16 mouse cellular contexts compared by ENCODE assay signal in the genomic region with DNA sequence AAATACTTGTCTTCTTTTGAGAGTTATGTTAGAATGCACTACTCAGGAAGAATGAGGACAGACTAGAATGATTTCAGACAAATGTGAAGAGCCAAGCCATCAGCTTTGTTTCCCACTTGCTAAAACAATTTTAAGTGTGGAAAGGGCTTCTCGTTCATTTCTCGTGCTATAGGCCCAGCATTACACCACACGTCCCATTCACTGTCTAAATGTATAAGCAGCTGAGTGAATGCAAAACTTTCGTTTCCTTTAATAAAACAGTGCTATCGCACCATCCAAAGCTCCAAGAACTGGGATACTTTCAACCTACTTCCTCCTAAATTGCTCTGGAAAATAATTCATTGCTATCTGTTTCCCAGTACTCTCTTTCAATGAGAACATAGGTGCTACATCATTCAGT.
"Had no signal": no experiment of that assay in that cellular context is flagged by ENCODE, and none has a peak within 500 bp of the region (broad histone marks: within the 10 kb centered on the region; RNA-seq: fewer than 3 reads in every experiment).

No protein-coding gene starts in this region.

- H3K36me3 ChIP-seq: neural tube, embryonic 13.5 days; neural tube, embryonic 15.5 days; stomach, embryonic 15.5 days had no signal

- DNase-seq: retina, postnatal 1 day; right cerebral cortex, adult 18-20 months; right cerebral cortex, postnatal 14 days; right cerebral cortex, postnatal 25 days; right cerebral cortex, postnatal 4 days; spleen, adult 18-20 months; thymus, adult 18-20 months; thymus, adult 2 months; thymus, postnatal 14 days; thymus, postnatal 25 days; thymus, postnatal 36 days; thymus, postnatal 4 days had no signal

- H3K27me3 ChIP-seq: neural tube, embryonic 13.5 days; neural tube, embryonic 15.5 days; stomach, embryonic 15.5 days had no signal

- H3K27ac ChIP-seq: neural tube, embryonic 13.5 days; neural tube, embryonic 15.5 days; stomach, embryonic 15.5 days; stomach, postnatal 0 days had no signal

- H3K9me3 ChIP-seq: neural tube, embryonic 13.5 days; neural tube, embryonic 15.5 days; stomach, embryonic 15.5 days had no signal

- H3K4me1 ChIP-seq: neural tube, embryonic 15.5 days; stomach, embryonic 15.5 days had no signal

- H3K4me3 ChIP-seq: neural tube, embryonic 13.5 days; neural tube, embryonic 15.5 days; stomach, embryonic 15.5 days had no signal

- H3K4me2 ChIP-seq: neural tube, embryonic 13.5 days; neural tube, embryonic 15.5 days; stomach, embryonic 15.5 days had no signal

- H3K9ac ChIP-seq: neural tube, embryonic 13.5 days; neural tube, embryonic 15.5 days; stomach, embryonic 15.5 days had no signal
